Comparison of ENCODE assay signal across 10 mouse cellular contexts in the genomic region with DNA sequence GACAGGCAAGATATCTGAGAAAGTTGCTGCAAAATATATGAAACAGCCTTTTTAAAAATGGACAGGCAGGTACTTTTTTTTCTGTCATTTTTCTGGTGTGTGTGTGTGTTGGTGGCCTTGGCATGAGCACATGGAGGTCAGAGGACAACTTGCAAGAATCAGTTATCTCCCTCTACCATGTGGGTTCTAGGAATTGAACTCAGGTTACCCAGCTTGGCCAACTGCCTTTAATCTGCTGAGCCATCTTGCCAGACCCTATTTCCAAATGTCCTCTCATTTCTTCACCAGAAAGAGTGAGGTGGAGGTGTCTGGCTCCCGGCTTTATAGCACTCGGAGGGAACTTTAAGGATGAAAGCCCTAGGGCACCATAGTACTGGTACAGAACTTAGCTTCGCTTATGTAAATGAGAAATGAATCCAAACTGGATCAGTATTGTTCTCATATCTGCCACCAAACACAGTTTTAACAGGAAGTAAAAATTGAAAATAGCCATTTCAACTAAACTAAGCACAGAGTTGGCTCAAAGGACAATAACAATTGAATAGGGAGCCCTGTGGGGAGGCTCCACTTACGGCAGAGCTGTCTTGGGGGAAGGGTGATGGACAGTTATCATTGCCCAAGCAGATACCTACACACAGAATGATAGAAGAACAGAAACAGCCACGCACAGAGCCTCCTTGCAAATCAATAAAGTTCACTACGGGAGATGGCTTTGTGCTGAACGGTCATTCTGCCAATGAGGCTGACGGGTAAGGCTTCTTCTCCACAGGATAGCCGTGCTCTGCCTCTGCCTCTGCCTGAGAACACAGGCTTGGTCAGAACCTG. TPM values are rescaled to one million over a fixed set of nuclear protein-coding genes. Genes with fewer than 3 reads are reported as not detected.
DNase-seq lines count a peak whose midpoint lies in the region; ATAC-seq lines count a peak whose summit lies in the region.
"Had no signal": no experiment of that assay in that cellular context is flagged by ENCODE, and none has a peak within 500 bp of the region (broad histone marks: within the 10 kb centered on the region; RNA-seq: fewer than 3 reads in every experiment).

No protein-coding gene starts in this region.

- no peak for DNase-seq in heart, embryonic 10.5 days (ENCODE audit: low spot score)
- no peak for DNase-seq in heart, postnatal 14 days
- peak; percentile 39 for DNase-seq in 416B (ENCODE audit: low read depth)
- no peak for DNase-seq in ovary, postnatal 10 days (ENCODE audit: low spot score)
- DNase-seq in gastrocnemius, postnatal 36 days = no peak
- no peak for DNase-seq in adrenal gland, adult (ENCODE audit: inconsistent age in 2 of 2, low spot score in 1 of 2)
- DNase-seq: cerebellum, adult 9-11 months had no signal

- H3K4me1 ChIP-seq in heart, embryonic 10.5 days = peaks cover 24% of the 10 kb centered on the region
- peaks cover 42% of the 10 kb centered on the region for H3K4me1 ChIP-seq in liver, embryonic 12.5 days

- peak; percentile 86 for ATAC-seq in erythroblast, adult 5-6 weeks (replicated peaks; ENCODE audit: low FRiP score, poor library complexity, severe bottlenecking)
- ATAC-seq in liver, embryonic 12.5 days = peak; percentile 89

- H3K9ac ChIP-seq in liver, embryonic 12.5 days = peak overlapping the region; percentile 52
- H3K9ac ChIP-seq: heart, embryonic 15.5 days had no signal

- H3K4me3 ChIP-seq in heart, embryonic 10.5 days = no peak overlapping the region
- H3K4me3 ChIP-seq in liver, embryonic 12.5 days = no peak overlapping the region
- H3K4me3 ChIP-seq: heart, embryonic 15.5 days had no signal

- H3K27me3 ChIP-seq in heart, embryonic 10.5 days (ENCODE audit: insufficient read depth, poor library complexity, severe bottlenecking) = no peaks in the 10 kb centered on the region
- no peaks in the 10 kb centered on the region for H3K27me3 ChIP-seq in liver, embryonic 12.5 days (replicated peaks)
- H3K27me3 ChIP-seq: heart, embryonic 15.5 days had no signal

- intact Hi-C loops in heart, postnatal 14 days (cut with DNase I) = no loop called here
- intact Hi-C loops in gastrocnemius, postnatal 36 days (cut with DNase I) = no loop called here

- H3K4me2 ChIP-seq in liver, embryonic 12.5 days = peak overlapping the region; percentile 54
- H3K4me2 ChIP-seq: heart, embryonic 15.5 days had no signal

- no peaks in the 10 kb centered on the region for H3K9me3 ChIP-seq in heart, embryonic 10.5 days
- H3K9me3 ChIP-seq in liver, embryonic 12.5 days (replicated peaks) = no peaks in the 10 kb centered on the region
- H3K9me3 ChIP-seq: heart, embryonic 15.5 days had no signal

- H3K27ac ChIP-seq in heart, embryonic 10.5 days = peak overlapping the region; percentile 84; the same call in 1 of the 2 replicates
- H3K27ac ChIP-seq in liver, embryonic 12.5 days = peak overlapping the region; percentile 89
- H3K27ac ChIP-seq: heart, embryonic 15.5 days had no signal

- H3K36me3 ChIP-seq in heart, embryonic 10.5 days = peaks cover 9% of the 10 kb centered on the region
- H3K36me3 ChIP-seq in liver, embryonic 12.5 days = peaks cover 7% of the 10 kb centered on the region; the same call in 1 of the 2 replicates
- H3K36me3 ChIP-seq: heart, embryonic 15.5 days had no signal

- WGBS in heart, embryonic 10.5 days = 85% methylated on average over 9 of the region's 9 CpGs
- 35% methylated on average over 9 of the region's 9 CpGs for WGBS in liver, embryonic 12.5 days (ENCODE audit: insufficient replicate concordance)

RNA-seq across cellular contexts. Expression of a gene that starts 18.9 kb away (rescaled TPM):
- 32.8 and 35.3 TPM in 2 replicates for polyA plus RNA-seq in heart, embryonic 10.5 days (2016; fragmentation: Nextera tagmentation; extraction: Ambion mirVana)
- 10 to 100 TPM; 24.3 to 30.4 TPM for total RNA-seq in heart, postnatal 14 days (2021)
- total RNA-seq in erythroblast, adult 5-6 weeks (2015; ENCODE audit: low replicate concordance) = 6.7 and 13.6 TPM in 2 replicates
- total RNA-seq in erythroblast, adult 5-6 weeks (2017; ENCODE audit: low replicate concordance) = 23.3 and 25.0 TPM in 2 replicates
- polyA plus RNA-seq in liver, embryonic 12.5 days (2016; fragmentation: Nextera tagmentation; extraction: Ambion mirVana) = 30.1 and 31.7 TPM in 2 replicates
- total RNA-seq in gastrocnemius, postnatal 36 days (2021) = 1 to 10 TPM; 2.5 to 3.8 TPM

RNA-seq across cellular contexts. Expression of a gene that starts 22.6 kb away (rescaled TPM):
- polyA plus RNA-seq in heart, embryonic 10.5 days (2016; fragmentation: Nextera tagmentation; extraction: Ambion mirVana) = 0.37 and 1.3 TPM in 2 replicates
- total RNA-seq in heart, postnatal 14 days (2021) = under 1 TPM; 0.34 to 0.65 TPM
- not detected in 2 replicates for total RNA-seq in erythroblast, adult 5-6 weeks (2015; ENCODE audit: low replicate concordance)
- 8.2 TPM in 1 of 2 replicates, not detected in the other for total RNA-seq in erythroblast, adult 5-6 weeks (2017; ENCODE audit: low replicate concordance)
- polyA plus RNA-seq in liver, embryonic 12.5 days (2016; fragmentation: Nextera tagmentation; extraction: Ambion mirVana) = 0.18 and 0.69 TPM in 2 replicates
- total RNA-seq in gastrocnemius, postnatal 36 days (2021) = under 1 TPM; 0.13 to 0.49 TPM
- polyA plus RNA-seq: heart, embryonic 15.5 days had no signal
